Mouse (Mus musculus) spleen, adult 2 months (tissue): ENCODE results near the gene Mrps18a.

Source experiments
- CTCF ChIP-seq: fragments of 200-500 bp; IDR thresholded peaks from 2 replicates; pipeline ENCODE4 v1.5.1; 2011; ENCODE audit warnings: mild to moderate bottlenecking, inconsistent platforms; ENCODE audit not compliant: insufficient read depth, insufficient read length, insufficient replicate concordance; ENCODE audit errors: extremely low read depth
- POLR2A ChIP-seq: fragments of 200-500 bp; IDR thresholded peaks from 2 replicates; pipeline ENCODE4 v1.6.1; 2011; ENCODE audit warnings: low read depth, low read length, inconsistent platforms

DNA sequence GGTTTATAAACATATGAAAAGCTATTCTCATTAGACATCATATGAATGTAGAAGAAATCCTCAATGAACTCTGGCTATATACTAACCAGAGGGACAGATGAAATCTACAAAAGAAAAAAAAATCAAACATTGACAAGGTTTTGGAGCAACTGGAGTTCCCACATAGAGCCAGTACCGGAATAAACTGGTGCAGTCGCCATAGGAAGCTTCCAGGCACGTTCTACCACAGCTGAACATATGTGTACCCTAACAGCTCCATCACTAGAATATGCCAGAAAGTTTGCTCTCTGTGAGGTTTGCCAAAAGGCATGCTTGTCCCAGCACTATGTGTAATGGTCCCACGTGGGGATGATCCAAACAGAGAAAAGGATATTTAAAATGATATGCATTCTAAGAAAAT is 2.5 kb upstream of the Mrps18a start:
- TF ChIP-seq CTCF (no peak), POLR2A (no peak)
